Mouse (Mus musculus) spleen, adult 2 months (tissue): ENCODE data around the gene Tmprss6.

ENCODE experiments used
- CTCF ChIP-seq: fragments of 200-500 bp; IDR thresholded peaks from 2 replicates; pipeline ENCODE4 v1.5.1; 2011; ENCODE audit warnings: mild to moderate bottlenecking, inconsistent platforms; ENCODE audit not compliant: insufficient read depth, insufficient read length, insufficient replicate concordance; ENCODE audit errors: extremely low read depth
- POLR2A ChIP-seq: fragments of 200-500 bp; IDR thresholded peaks from 2 replicates; pipeline ENCODE4 v1.6.1; 2011; ENCODE audit warnings: low read depth, low read length, inconsistent platforms

- TF ChIP-seq POLR2A (no peak), CTCF (no peak)
Observed at GRCm38 (mm10) chr15:78442231-78442630, 26.2 kb downstream of the Tmprss6 start.
